Mouse (Mus musculus): Measurements from ENCODE around the gene Gm10912.
"Not testable (repeated sequence)": the region's sequence is repeated elsewhere in the genome, so short reads cannot be mapped to it uniquely, and the experiment has no call there.

The Gm10912 gene

GRCm38 (mm10) chr2:104064152-104064551 is 1.5 kb upstream of the Gm10912 start:
- in situ Hi-C loops (cut with MboI, MseI): no loop called here

- in situ Hi-C loops (cut with MboI, MseI): loop anchor here (5.0 kb wide), 1 partner anchor 1141 kb away; no protein-coding TSS in a partner anchor
Observed at GRCm38 (mm10) chr2:104068450-104068849, 2.8 kb downstream of the Gm10912 start, which contains the start of gene Gm10799. Gene Gm10799 (minus strand): TSS chr2:104068550.

GRCm38 (mm10) chr2:104069704-104070185 is 4.1 kb downstream of the Gm10912 start, which contains the start of gene Cd59b:
Gene Cd59b (plus strand): TSS chr2:104069849.
- in situ Hi-C loops (cut with MboI, MseI): loop anchor here (5.0 kb wide), 1 partner anchor 1142 kb away; no protein-coding TSS in a partner anchor

- in situ Hi-C loops (cut with MboI, MseI): not testable (repeated sequence)
Observed at GRCm38 (mm10) chr2:104078285-104078684, 12.7 kb downstream of the Gm10912 start.

- in situ Hi-C loops (cut with MboI, MseI): not testable (repeated sequence)
Observed at GRCm38 (mm10) chr2:104081436-104082050, 15.9 kb downstream of the Gm10912 start.

GRCm38 (mm10) chr2:104082474-104082873 is 16.8 kb downstream of the Gm10912 start:
- in situ Hi-C loops (cut with MboI, MseI): no loop called here

- in situ Hi-C loops (cut with MboI, MseI): not testable (repeated sequence)
Observed at GRCm38 (mm10) chr2:104084027-104084426, 18.4 kb downstream of the Gm10912 start.

- in situ Hi-C loops (cut with MboI, MseI): not testable (repeated sequence)
Observed at GRCm38 (mm10) chr2:104087562-104087961, 21.9 kb downstream of the Gm10912 start.

GRCm38 (mm10) chr2:104093305-104093704 is 27.7 kb downstream of the Gm10912 start:
- in situ Hi-C loops (cut with MboI, MseI): no loop called here

- in situ Hi-C loops (cut with MboI, MseI): no loop called here
Observed at GRCm38 (mm10) chr2:104095741-104096213, 30.2 kb downstream of the Gm10912 start, which contains the start of gene Cd59a. Gene Cd59a (plus strand): TSS chr2:104095801.

GRCm38 (mm10) chr2:104096256-104096655 is 30.6 kb downstream of the Gm10912 start:
- in situ Hi-C loops (cut with MboI, MseI): no loop called here

GRCm38 (mm10) chr2:104096796-104097195 is 31.2 kb downstream of the Gm10912 start:
- in situ Hi-C loops (cut with MboI, MseI): not testable (repeated sequence)

- in situ Hi-C loops (cut with MboI, MseI): not testable (repeated sequence)
Observed at GRCm38 (mm10) chr2:104097396-104097795, 31.8 kb downstream of the Gm10912 start.

GRCm38 (mm10) chr2:104098529-104099230 is 33.1 kb downstream of the Gm10912 start:
- in situ Hi-C loops (cut with MboI, MseI): no loop called here

GRCm38 (mm10) chr2:104099231-104099585 is 33.6 kb downstream of the Gm10912 start:
- in situ Hi-C loops (cut with MboI, MseI): no loop called here

GRCm38 (mm10) chr2:104099946-104100345 is 34.3 kb downstream of the Gm10912 start:
- in situ Hi-C loops (cut with MboI, MseI): no loop called here

- in situ Hi-C loops (cut with MboI, MseI): no loop called here
Observed at GRCm38 (mm10) chr2:104104800-104105199, 39.2 kb downstream of the Gm10912 start.

GRCm38 (mm10) chr2:104109021-104109420 is 43.4 kb downstream of the Gm10912 start:
- in situ Hi-C loops (cut with MboI, MseI): not testable (repeated sequence)

- in situ Hi-C loops (cut with MboI, MseI): no loop called here
Observed at GRCm38 (mm10) chr2:104109528-104109927, 43.9 kb downstream of the Gm10912 start.

- in situ Hi-C loops (cut with MboI, MseI): no loop called here
Observed at GRCm38 (mm10) chr2:104110031-104110430, 44.4 kb downstream of the Gm10912 start.

- in situ Hi-C loops (cut with MboI, MseI): not testable (repeated sequence)
Observed at GRCm38 (mm10) chr2:104111170-104111797, 45.7 kb downstream of the Gm10912 start.

- in situ Hi-C loops (cut with MboI, MseI): not testable (repeated sequence)
Observed at GRCm38 (mm10) chr2:104113563-104113962, 47.9 kb downstream of the Gm10912 start.
